ENCODE assay signal across 9 mouse cellular contexts in genomic region chr3:34692394-34692745, GRCm38 (mm10). TPM values are rescaled to one million over a fixed set of nuclear protein-coding genes. Genes with fewer than 3 reads are reported as not detected.
DNase-seq lines count a peak whose midpoint lies in the region; ATAC-seq and TF ChIP-seq lines count a peak whose summit lies in the region.
"Had no signal": no experiment of that assay in that cellular context is flagged by ENCODE, and none has a peak within 500 bp of the region (broad histone marks: within the 10 kb centered on the region; RNA-seq: fewer than 3 reads in every experiment).

No protein-coding gene starts in this region.

- no peaks in the 10 kb centered on the region for H3K9me3 ChIP-seq in forebrain, embryonic 11.5 days (ENCODE audit: control insufficient read depth, low read length)
- H3K9me3 ChIP-seq in hindbrain, postnatal 0 days (ENCODE audit: low read length), result no peaks in the 10 kb centered on the region
- no peaks in the 10 kb centered on the region for H3K9me3 ChIP-seq in midbrain, postnatal 0 days (ENCODE audit: low read length)

- H3K27me3 ChIP-seq in forebrain, embryonic 11.5 days (ENCODE audit: control insufficient read depth, insufficient read depth, low read length), result no peaks in the 10 kb centered on the region
- no peaks in the 10 kb centered on the region for H3K27me3 ChIP-seq in hindbrain, postnatal 0 days (ENCODE audit: insufficient read depth, low read length)
- H3K27me3 ChIP-seq in midbrain, postnatal 0 days (ENCODE audit: insufficient read depth, low read length), result no peaks in the 10 kb centered on the region

- peak overlapping the region; percentile 41 for H3K4me2 ChIP-seq in forebrain, embryonic 11.5 days (ENCODE audit: low read depth, low read length, severe bottlenecking)
- peak overlapping the region; percentile 68 for H3K4me2 ChIP-seq in hindbrain, postnatal 0 days (ENCODE audit: low read depth, low read length)
- H3K4me2 ChIP-seq in midbrain, postnatal 0 days (ENCODE audit: low read depth, low read length, poor library complexity, severe bottlenecking), result peak overlapping the region; percentile 57

- WGBS in forebrain, embryonic 11.5 days, result 11% methylated on average over 15 of the region's 15 CpGs
- WGBS in hindbrain, postnatal 0 days, result 6% methylated on average over 14 of the region's 15 CpGs
- WGBS in midbrain, postnatal 0 days, result 7% methylated on average over 15 of the region's 15 CpGs

- H3K9ac ChIP-seq in forebrain, embryonic 11.5 days (ENCODE audit: low read length), result peak overlapping the region; percentile 48
- peak overlapping the region; percentile 43 for H3K9ac ChIP-seq in hindbrain, postnatal 0 days (replicated peaks; ENCODE audit: low read length)
- peak overlapping the region; percentile 30 for H3K9ac ChIP-seq in midbrain, postnatal 0 days (replicated peaks; ENCODE audit: low read length, poor library complexity, severe bottlenecking)

- TF ChIP-seq CTCF in layer of hippocampus, adult 2 months (conservative IDR thresholded peaks at IDR 0.05), result no peak
- no peak for TF ChIP-seq CTCF in hindbrain, postnatal 0 days (IDR thresholded peaks at IDR 0.05; ENCODE audit: low read depth)
- TF ChIP-seq CTCF in midbrain, postnatal 0 days (IDR thresholded peaks at IDR 0.05), result no peak

- no peak for DNase-seq in layer of hippocampus, adult 2 months (ENCODE audit: low spot score in 2 of 2)
- no peak for DNase-seq in layer of hippocampus, postnatal 36 days
- no peak for DNase-seq in forebrain, embryonic 11.5 days (ENCODE audit: low spot score)
- no peak for DNase-seq in hindbrain, postnatal 0 days (ENCODE audit: low spot score)
- no peak for DNase-seq in midbrain, postnatal 0 days (ENCODE audit: low spot score)
- DNase-seq in frontal cortex, adult 2 months (ENCODE audit: extremely low spot score in 1 of 2, low spot score in 1 of 2), result no peak
- no peak for DNase-seq in left cerebral cortex, adult 11 months (ENCODE audit: low spot score)
- no peak for DNase-seq in frontal cortex, postnatal 14 days (ENCODE audit: low spot score in 2 of 2)

- H3K36me3 ChIP-seq in forebrain, embryonic 11.5 days (ENCODE audit: control insufficient read depth, insufficient read depth, low read length), result no peaks in the 10 kb centered on the region
- H3K36me3 ChIP-seq in hindbrain, postnatal 0 days (ENCODE audit: insufficient read depth, low read length), result no peaks in the 10 kb centered on the region
- H3K36me3 ChIP-seq in midbrain, postnatal 0 days (ENCODE audit: insufficient read depth, low read length), result no peaks in the 10 kb centered on the region

- no peaks in the 10 kb centered on the region; the same call in none of the 2 replicates for H3K4me1 ChIP-seq in forebrain, embryonic 11.5 days (replicated peaks; ENCODE audit: control insufficient read depth, insufficient read depth, low read length)
- no peaks in the 10 kb centered on the region; the same call in 1 of the 2 replicates for H3K4me1 ChIP-seq in hindbrain, postnatal 0 days (ENCODE audit: insufficient read depth, low read length)
- no peaks in the 10 kb centered on the region for H3K4me1 ChIP-seq in midbrain, postnatal 0 days (ENCODE audit: insufficient read depth, low read length)

- ATAC-seq in forebrain, embryonic 11.5 days (replicated peaks; ENCODE audit: low FRiP score), result peak; percentile 64
- ATAC-seq in hindbrain, postnatal 0 days, result peak; percentile 52
- ATAC-seq in midbrain, postnatal 0 days (ENCODE audit: low FRiP score), result 0 out of 2 replicates have a peak, but pooled peaks have one; percentile 45

- H3K27ac ChIP-seq in layer of hippocampus, adult 2 months, result peak overlapping the region; percentile 65
- peak overlapping the region; percentile 19; the same call in 1 of the 2 replicates for H3K27ac ChIP-seq in forebrain, embryonic 11.5 days (ENCODE audit: low read depth, low read length)
- peak overlapping the region; percentile 15; the same call in 1 of the 2 replicates for H3K27ac ChIP-seq in hindbrain, postnatal 0 days
- H3K27ac ChIP-seq in midbrain, postnatal 0 days (ENCODE audit: low read depth, low read length), result no peak overlapping the region

- H3K4me3 ChIP-seq in layer of hippocampus, adult 2 months, result peak overlapping the region; percentile 49
- H3K4me3 ChIP-seq in forebrain, embryonic 11.5 days (ENCODE audit: low read depth, low read length), result peak overlapping the region; percentile 1; the same call in 1 of the 2 replicates
- peak overlapping the region; percentile 35 for H3K4me3 ChIP-seq in hindbrain, postnatal 0 days (ENCODE audit: low read length)
- peak overlapping the region; percentile 21 for H3K4me3 ChIP-seq in midbrain, postnatal 0 days (ENCODE audit: low read depth, low read length)
- H3K4me3 ChIP-seq: myocyte had no signal

RNA-seq across cellular contexts. Expression of gene Sox2, which starts 42.2 kb away (rescaled TPM):
- total RNA-seq in layer of hippocampus, adult 2 months (2021), result 10 to 100 TPM; 41.1 to 45.9 TPM
- total RNA-seq in layer of hippocampus, postnatal 36 days (2021), result 10 to 100 TPM; 45.6 to 46.9 TPM
- 57.7 and 67.3 TPM in 2 replicates for polyA plus RNA-seq in forebrain, embryonic 11.5 days (2014; fragmentation: Nextera tagmentation; extraction: Ambion mirVana)
- 68.1 and 80.2 TPM in 2 replicates for total RNA-seq in hindbrain, postnatal 0 days (2014; rRNA removed)
- 22.6 and 26.3 TPM in 2 replicates for polyA plus RNA-seq in hindbrain, postnatal 0 days (2015; fragmentation: Nextera tagmentation; extraction: Ambion mirVana)
- 77.8 and 79.1 TPM in 2 replicates for total RNA-seq in midbrain, postnatal 0 days (2014; rRNA removed)
- polyA plus RNA-seq in midbrain, postnatal 0 days (2015; fragmentation: Nextera tagmentation; extraction: Ambion mirVana), result 21.6 and 29.7 TPM in 2 replicates
- polyA plus RNA-seq in frontal cortex, adult 2 months (2012; rRNA removed), result 42.7 and 44.8 TPM in 2 replicates
- polyA plus RNA-seq: myocyte had no signal
